ENCODE assay signal across 12 mouse cellular contexts in the genomic region with DNA sequence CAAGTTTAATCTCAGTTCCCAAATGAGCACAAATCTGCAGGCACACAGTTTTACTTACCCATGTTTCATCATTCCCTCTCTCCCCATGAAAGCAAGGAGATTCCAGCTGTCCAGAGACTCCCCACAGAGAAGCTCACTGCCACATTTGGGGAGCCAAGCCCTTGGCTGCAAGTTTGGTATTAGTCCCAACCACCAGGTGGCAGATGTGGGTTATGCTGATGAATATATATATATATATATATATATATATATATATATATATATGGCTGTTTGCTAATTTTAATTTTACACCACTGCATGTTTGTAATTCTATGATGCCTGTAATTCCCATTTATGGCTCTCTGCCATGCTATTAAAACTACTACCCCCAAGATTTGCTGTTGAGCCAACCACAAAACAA.
DNase-seq lines count a peak whose midpoint lies in the region; ATAC-seq and TF ChIP-seq lines count a peak whose summit lies in the region.
"Had no signal": no experiment of that assay in that cellular context is flagged by ENCODE, and none has a peak within 500 bp of the region (broad histone marks: within the 10 kb centered on the region; RNA-seq: fewer than 3 reads in every experiment).

No protein-coding gene starts in this region.

- no peak overlapping the region for H3K4me2 ChIP-seq in embryonic facial prominence, embryonic 11.5 days (ENCODE audit: low read depth, low read length)
- no peak overlapping the region for H3K4me2 ChIP-seq in liver, embryonic 11.5 days
- no peak overlapping the region for H3K4me2 ChIP-seq in lung, postnatal 0 days (replicated peaks; ENCODE audit: low read depth, low read length)
- no peak overlapping the region for H3K4me2 ChIP-seq in midbrain, embryonic 11.5 days
- H3K4me2 ChIP-seq: lung, embryonic 15.5 days; neural tube, embryonic 15.5 days had no signal

- H3K9me3 ChIP-seq in embryonic facial prominence, embryonic 11.5 days (replicated peaks; ENCODE audit: control insufficient read depth, low read length): no peaks in the 10 kb centered on the region
- no peaks in the 10 kb centered on the region for H3K9me3 ChIP-seq in embryonic facial prominence, embryonic 10.5 days
- H3K9me3 ChIP-seq in liver, embryonic 11.5 days (ENCODE audit: control insufficient read depth, low read length): no peaks in the 10 kb centered on the region
- H3K9me3 ChIP-seq in lung, postnatal 0 days (ENCODE audit: low read length): no peaks in the 10 kb centered on the region
- no peaks in the 10 kb centered on the region for H3K9me3 ChIP-seq in midbrain, embryonic 11.5 days (ENCODE audit: control insufficient read depth, low read length)
- H3K9me3 ChIP-seq: lung, embryonic 15.5 days; neural tube, embryonic 15.5 days had no signal

- no peaks in the 10 kb centered on the region for H3K36me3 ChIP-seq in embryonic facial prominence, embryonic 11.5 days (replicated peaks; ENCODE audit: control insufficient read depth, insufficient read depth, low read depth, low read length)
- H3K36me3 ChIP-seq in embryonic facial prominence, embryonic 10.5 days (replicated peaks): peaks cover 15% of the 10 kb centered on the region
- H3K36me3 ChIP-seq in liver, embryonic 11.5 days (ENCODE audit: control insufficient read depth, insufficient read depth, low read length): no peaks in the 10 kb centered on the region
- H3K36me3 ChIP-seq in lung, postnatal 0 days (ENCODE audit: insufficient read depth, low read length): no peaks in the 10 kb centered on the region
- H3K36me3 ChIP-seq in midbrain, embryonic 11.5 days (ENCODE audit: control insufficient read depth, insufficient read depth, low read length): no peaks in the 10 kb centered on the region
- H3K36me3 ChIP-seq: lung, embryonic 15.5 days; neural tube, embryonic 15.5 days had no signal

- no peak overlapping the region for H3K27ac ChIP-seq in embryonic facial prominence, embryonic 11.5 days (replicated peaks; ENCODE audit: low read depth, low read length)
- H3K27ac ChIP-seq in embryonic facial prominence, embryonic 10.5 days (replicated peaks): no peak overlapping the region
- H3K27ac ChIP-seq in liver, embryonic 11.5 days (ENCODE audit: low read depth, low read length): no peak overlapping the region
- no peak overlapping the region for H3K27ac ChIP-seq in lung, postnatal 0 days (ENCODE audit: low read length)
- H3K27ac ChIP-seq in midbrain, embryonic 11.5 days (ENCODE audit: low read depth, low read length): no peak overlapping the region
- H3K27ac ChIP-seq: lung, embryonic 15.5 days; neural tube, embryonic 15.5 days had no signal

- peak; percentile 23 for DNase-seq in embryonic facial prominence, embryonic 11.5 days (ENCODE audit: low spot score)
- DNase-seq in embryonic facial prominence, embryonic 10.5 days (ENCODE audit: low spot score): no peak
- DNase-seq in liver: peak; percentile 4
- no peak for DNase-seq in liver, embryonic 11.5 days (ENCODE audit: low spot score)
- DNase-seq in brain, embryonic 14.5 days (ENCODE audit: low read depth): peak; percentile 28
- DNase-seq in lung, postnatal 0 days (ENCODE audit: low spot score): peak; percentile 12
- DNase-seq in midbrain, embryonic 11.5 days (ENCODE audit: low spot score, missing footprints): no peak
- no peak for DNase-seq in layer of hippocampus, adult 9-11 months

- no peak for TF ChIP-seq EP300 in lung, postnatal 0 days (IDR thresholded peaks at IDR 0.05)

- no peak overlapping the region for H3K4me3 ChIP-seq in embryonic facial prominence, embryonic 11.5 days (ENCODE audit: low read depth, low read length)
- no peak overlapping the region for H3K4me3 ChIP-seq in embryonic facial prominence, embryonic 10.5 days
- no peak overlapping the region for H3K4me3 ChIP-seq in liver, embryonic 11.5 days (ENCODE audit: low read depth, low read length)
- H3K4me3 ChIP-seq in lung, postnatal 0 days (ENCODE audit: low read depth, low read length): no peak overlapping the region
- no peak overlapping the region for H3K4me3 ChIP-seq in midbrain, embryonic 11.5 days (ENCODE audit: low read depth, low read length)
- H3K4me3 ChIP-seq: lung, embryonic 15.5 days; neural tube, embryonic 15.5 days had no signal

- no peak overlapping the region for H3K9ac ChIP-seq in embryonic facial prominence, embryonic 11.5 days (replicated peaks; ENCODE audit: low read length)
- no peak overlapping the region for H3K9ac ChIP-seq in liver, embryonic 11.5 days (ENCODE audit: low read depth, low read length)
- H3K9ac ChIP-seq in lung, postnatal 0 days (replicated peaks; ENCODE audit: low read depth): no peak overlapping the region
- no peak overlapping the region for H3K9ac ChIP-seq in midbrain, embryonic 11.5 days (ENCODE audit: low read length)
- H3K9ac ChIP-seq: lung, embryonic 15.5 days; neural tube, embryonic 15.5 days had no signal

- no peaks in the 10 kb centered on the region for H3K27me3 ChIP-seq in embryonic facial prominence, embryonic 11.5 days (ENCODE audit: control insufficient read depth, insufficient read depth, low read length)
- H3K27me3 ChIP-seq in embryonic facial prominence, embryonic 10.5 days (replicated peaks; ENCODE audit: low read depth, poor library complexity, severe bottlenecking): peaks cover 85% of the 10 kb centered on the region
- no peaks in the 10 kb centered on the region; the same call in none of the 2 replicates for H3K27me3 ChIP-seq in liver, embryonic 11.5 days (replicated peaks; ENCODE audit: control insufficient read depth, insufficient read depth, low read length)
- H3K27me3 ChIP-seq in lung, postnatal 0 days (replicated peaks; ENCODE audit: insufficient read depth, low read length): no peaks in the 10 kb centered on the region
- H3K27me3 ChIP-seq in midbrain, embryonic 11.5 days (ENCODE audit: control insufficient read depth, insufficient read depth, low read length): peaks cover 3% of the 10 kb centered on the region
- H3K27me3 ChIP-seq: CH12.LX had no signal

- TF ChIP-seq CTCF in brain, embryonic 14.5 days (IDR thresholded peaks at IDR 0.05; ENCODE audit: borderline replicate concordance, extremely low read depth, insufficient read depth, insufficient read length): 0 out of 2 replicates have a peak, but pooled peaks have one; percentile 13
- peak; percentile 45 for TF ChIP-seq CTCF in lung, postnatal 0 days (IDR thresholded peaks at IDR 0.05)

- no peaks in the 10 kb centered on the region for H3K4me1 ChIP-seq in embryonic facial prominence, embryonic 11.5 days (ENCODE audit: control insufficient read depth, insufficient read depth, low read length)
- H3K4me1 ChIP-seq in embryonic facial prominence, embryonic 10.5 days: peaks cover 2% of the 10 kb centered on the region; the same call in 1 of the 2 replicates
- no peaks in the 10 kb centered on the region for H3K4me1 ChIP-seq in liver, embryonic 11.5 days (replicated peaks; ENCODE audit: control insufficient read depth, insufficient read depth, low read length)
- no peaks in the 10 kb centered on the region for H3K4me1 ChIP-seq in lung, postnatal 0 days (ENCODE audit: insufficient read depth, low read depth, low read length)
- no peaks in the 10 kb centered on the region for H3K4me1 ChIP-seq in midbrain, embryonic 11.5 days (ENCODE audit: control insufficient read depth, insufficient read depth, low read length)
- H3K4me1 ChIP-seq: lung, embryonic 15.5 days; neural tube, embryonic 15.5 days had no signal

- TF ChIP-seq POLR2A in brain, embryonic 14.5 days (IDR thresholded peaks at IDR 0.05; ENCODE audit: borderline replicate concordance, extremely low read depth, insufficient read depth, insufficient read length, poor library complexity, severe bottlenecking): no peak

- ATAC-seq in embryonic facial prominence, embryonic 11.5 days (replicated peaks; ENCODE audit: insufficient number of reproducible peaks, low FRiP score, low TSS enrichment, low read depth): no peak
- no peak for ATAC-seq in liver, embryonic 11.5 days (replicated peaks; ENCODE audit: low FRiP score)
- no peak for ATAC-seq in lung, postnatal 0 days
- no peak for ATAC-seq in midbrain, embryonic 11.5 days (ENCODE audit: low FRiP score)
- ATAC-seq: inflammation-experienced regulatory T-cells, adult 6 months had no signal

Comparison
In these comparisons a context has a peak if more than half of its experiments do, and no peak if none do; other contexts are left out.
1. DNase-seq: peak in embryonic facial prominence, embryonic 11.5 days (single experiment), liver (single experiment), brain, embryonic 14.5 days (single experiment) and lung, postnatal 0 days (single experiment); none in embryonic facial prominence, embryonic 10.5 days (single experiment), liver, embryonic 11.5 days (single experiment), midbrain, embryonic 11.5 days (single experiment) and layer of hippocampus, adult 9-11 months (single experiment).